Mouse (Mus musculus) adrenal gland, postnatal 4 days (tissue): ENCODE results near the gene Nol12. TPM values are rescaled to one million over a fixed set of nuclear protein-coding genes. Genes with fewer than 3 reads are reported as not detected.

ENCODE experiments used
- DNase-seq, 2 experiments: peaks; one replicate each; pipeline ENCODE4 v3.0.0; 2021 to 2022; ENCODE audit warnings: low spot score in 2 of 2, mixed read lengths in 2 of 2
- long read RNA-seq, 2 experiments: library from polyadenylated mRNA; stranded (forward); transcript quantifications; one replicate each; pipeline ENCODE4 v2.0.0; 2021
- total RNA-seq, 2 experiments: library from RNA; stranded (reverse); gene quantifications; 2 replicates each; pipeline ENCODE4 v1.2.3; 2021

Gene Nol12
- 10 to 100 TPM; 40.0 to 47.3 TPM for total RNA-seq
- long read RNA-seq, experiment 1, transcript Nol12-203 (6 exons, 3,721 nt) = major isoform, 26 of 41 reads
- long read RNA-seq, experiment 1, partial matches to known transcripts = 7 of 41 reads
- long read RNA-seq, experiment 1, other reads (novel, unspliced or antisense) = 8 of 41 reads
- long read RNA-seq, experiment 2, transcript Nol12-203 (6 exons, 3,721 nt) = major isoform, 22 of 39 reads
- long read RNA-seq, experiment 2, partial matches to known transcripts = 5 of 39 reads
- long read RNA-seq, experiment 2, other reads (novel, unspliced or antisense) = 11 of 39 reads

GRCm38 (mm10) chr15:78934784-78935320 is at the start of gene Nol12:
Gene Nol12, plus strand, starts transcription at chr15:78934933.
- DNase-seq = peak in 1 of 2 experiments; percentile 64

GRCm38 (mm10) chr15:78889401-78889853 is 45.3 kb upstream of the Nol12 start:
- no peak for DNase-seq

GRCm38 (mm10) chr15:78892440-78892839 is 42.3 kb upstream of the Nol12 start:
- no peak for DNase-seq

GRCm38 (mm10) chr15:78894726-78895125 is 40.0 kb upstream of the Nol12 start:
- no peak for DNase-seq

- no peak for DNase-seq
Observed at GRCm38 (mm10) chr15:78895741-78896140, 39.0 kb upstream of the Nol12 start.

- DNase-seq = no peak
Observed at GRCm38 (mm10) chr15:78896149-78896548, 38.6 kb upstream of the Nol12 start.

- DNase-seq = no peak
Observed at GRCm38 (mm10) chr15:78897488-78897887, 37.2 kb upstream of the Nol12 start.

- no peak for DNase-seq
Observed at GRCm38 (mm10) chr15:78898507-78899001, 36.2 kb upstream of the Nol12 start.

- DNase-seq = no peak
Observed at GRCm38 (mm10) chr15:78899409-78899739, 35.4 kb upstream of the Nol12 start, which contains the start of gene Gm49510. Gene Gm49510, plus strand, starts transcription at chr15:78899667.

GRCm38 (mm10) chr15:78899740-78900584 is 34.8 kb upstream of the Nol12 start, which contains the start of gene Sh3bp1:
Gene Sh3bp1, plus strand, starts transcription at chr15:78899768.
- peak in 1 of 2 experiments; percentile 30 for DNase-seq

GRCm38 (mm10) chr15:78900585-78901421 is 33.9 kb upstream of the Nol12 start:
- no peak for DNase-seq

GRCm38 (mm10) chr15:78901422-78901789 is 33.3 kb upstream of the Nol12 start:
- DNase-seq = no peak

GRCm38 (mm10) chr15:78903243-78903642 is 31.5 kb upstream of the Nol12 start:
- peak in 1 of 2 experiments; percentile 71 for DNase-seq

- DNase-seq = no peak
Observed at GRCm38 (mm10) chr15:78908399-78908798, 26.3 kb upstream of the Nol12 start.

GRCm38 (mm10) chr15:78908982-78909381 is 25.8 kb upstream of the Nol12 start:
- no peak for DNase-seq

- DNase-seq = no peak
Observed at GRCm38 (mm10) chr15:78912040-78912439, 22.7 kb upstream of the Nol12 start.

- DNase-seq = peak; percentile 72 to 85
Observed at GRCm38 (mm10) chr15:78913632-78914090, 21.1 kb upstream of the Nol12 start, which contains the start of gene Pdxp. Gene Pdxp, plus strand, starts transcription at chr15:78913919.

- DNase-seq = no peak
Observed at GRCm38 (mm10) chr15:78914091-78914822, 20.5 kb upstream of the Nol12 start.

GRCm38 (mm10) chr15:78914823-78915659 is 19.7 kb upstream of the Nol12 start:
- DNase-seq = no peak
